Mouse (Mus musculus): ENCODE measurements around the gene Cd46.

DNA sequence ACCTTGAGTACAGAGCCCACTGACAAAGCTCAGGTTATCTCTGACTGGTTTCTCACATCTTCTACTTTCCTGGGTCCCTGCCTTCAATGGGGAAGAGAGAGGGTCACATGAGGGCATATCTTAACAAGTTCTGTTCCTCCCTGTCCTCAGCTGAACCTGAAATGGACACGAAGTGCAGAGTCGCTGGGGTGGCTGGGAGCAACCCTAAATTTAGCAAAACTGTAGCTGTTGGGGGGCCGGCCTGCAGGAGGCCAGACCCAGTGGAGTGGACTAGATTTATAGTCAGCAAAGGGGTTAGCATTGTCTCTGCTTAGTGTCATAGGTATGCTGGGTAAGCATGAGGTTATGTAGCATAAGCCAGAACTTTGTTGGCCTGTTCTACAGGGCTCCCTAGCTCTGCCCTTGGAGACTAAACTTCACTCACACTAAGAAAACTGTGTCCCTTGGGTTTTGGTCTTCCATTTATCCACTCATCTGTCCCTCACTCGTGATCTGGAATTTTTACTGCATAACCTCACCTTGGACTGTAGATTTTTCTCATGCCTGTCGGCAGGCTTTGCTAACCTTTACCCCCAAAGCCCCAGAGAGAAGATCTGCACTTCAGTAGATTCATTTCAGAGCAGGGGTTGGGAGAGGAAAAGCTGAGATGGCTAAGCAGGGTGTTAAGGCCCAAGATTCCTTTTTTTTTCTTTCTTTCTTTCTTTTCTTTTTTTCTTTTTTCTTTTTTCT, 99.3 kb downstream of the Cd46 start:
- TF ChIP-seq CTCF (IDR thresholded peaks at IDR 0.05), result no peak
- peak; percentile 47; the same call in 1 of the 2 replicates for TF ChIP-seq EP300 (IDR thresholded peaks at IDR 0.05; ENCODE audit: insufficient read depth, low read depth, low read length)
